In genomic region chr2:116950154-116950553, GRCm38 (mm10) we compare ENCODE assay signal across 18 mouse cellular contexts.
DNase-seq lines count a peak whose midpoint lies in the region; TF ChIP-seq lines count a peak whose summit lies in the region.
"Had no signal": no experiment of that assay in that cellular context is flagged by ENCODE, and none has a peak within 500 bp of the region (broad histone marks: within the 10 kb centered on the region; RNA-seq: fewer than 3 reads in every experiment).

No protein-coding gene starts in this region.

- H3K4me1 ChIP-seq in ES-E14 (ENCODE audit: control insufficient read depth in 2 of 2, insufficient read depth in 2 of 2, low read length in 2 of 2, poor library complexity in 1 of 2), result peaks cover 6 to 8% of the 10 kb centered on the region in 2 experiments; a peak in 3 of 4 replicates
- H3K4me1 ChIP-seq: embryonic facial prominence, embryonic 10.5 days; embryonic facial prominence, embryonic 12.5 days; forebrain, embryonic 13.5 days; forebrain, embryonic 15.5 days had no signal

- in situ Hi-C loops in ES-E14 (cut with MboI; ENCODE audit: low sequenced_read_pairs in 2 of 2, unreplicated experiment in 2 of 2), result no loop called here

- no peaks in the 10 kb centered on the region for H3K36me3 ChIP-seq in ES-E14 (ENCODE audit: control insufficient read depth, insufficient read depth, low read length, poor library complexity, severe bottlenecking)
- H3K36me3 ChIP-seq: embryonic facial prominence, embryonic 10.5 days; embryonic facial prominence, embryonic 12.5 days; forebrain, embryonic 15.5 days had no signal

- no peaks in the 10 kb centered on the region for H3K9me3 ChIP-seq in ES-E14 (ENCODE audit: control insufficient read depth, insufficient read depth, low read depth, low read length)
- H3K9me3 ChIP-seq: embryonic facial prominence, embryonic 10.5 days; embryonic facial prominence, embryonic 12.5 days; forebrain, embryonic 13.5 days; forebrain, embryonic 15.5 days had no signal

- DNase-seq in ES-CJ7 (ENCODE audit: low read depth, low spot score) (peak; percentile 70), ES-E14 (ENCODE audit: low read depth, low spot score) (no peak), ZHBTc4 (ENCODE audit: low read depth, low spot score) (peak; percentile 76)
- DNase-seq in c-Kit-positive CD71-positive TER-119-positive erythroid progenitor cells, embryonic 14.5 days (ENCODE audit: low spot score), result no peak
- DNase-seq in urinary bladder, postnatal 36 days (ENCODE audit: low spot score in 2 of 2), result no peak
- DNase-seq: adrenal gland, adult 2 months; adrenal gland, postnatal 10 days; adrenal gland, postnatal 25 days; cerebellum, adult 11-12 months; cerebellum, adult 2 months; cerebellum, adult 9-10 months; cerebellum, postnatal 10 days; cerebellum, postnatal 25 days; forebrain, postnatal 0 days had no signal

- H3K27ac ChIP-seq in ES-E14 (ENCODE audit: insufficient read depth, low read depth, low read length, poor library complexity, severe bottlenecking), result no peak overlapping the region
- H3K27ac ChIP-seq: embryonic facial prominence, embryonic 10.5 days; embryonic facial prominence, embryonic 12.5 days; forebrain, embryonic 13.5 days; forebrain, embryonic 15.5 days had no signal

- no peak overlapping the region for H3K4me3 ChIP-seq in ES-E14 (ENCODE audit: insufficient read depth in 1 of 2, low read depth in 1 of 2, low read length in 2 of 2, poor library complexity in 1 of 2, severe bottlenecking in 1 of 2)
- H3K4me3 ChIP-seq: embryonic facial prominence, embryonic 10.5 days; embryonic facial prominence, embryonic 12.5 days; forebrain, embryonic 13.5 days; forebrain, embryonic 15.5 days had no signal

- H3K9ac ChIP-seq in ES-E14 (ENCODE audit: insufficient read depth, low read depth, low read length, poor library complexity, severe bottlenecking), result no peak overlapping the region
- H3K9ac ChIP-seq: embryonic facial prominence, embryonic 12.5 days; forebrain, embryonic 13.5 days; forebrain, embryonic 15.5 days; forebrain, postnatal 0 days had no signal

TF ChIP-seq in ES-E14, 5 proteins besides CTCF, POLR2A, EP300 and RAD21:
- TF ChIP-seq HCFC1 (IDR thresholded peaks at IDR 0.05; ENCODE audit: borderline replicate concordance, insufficient read depth, low read length), result no peak
- no peak for TF ChIP-seq ZC3H11A (IDR thresholded peaks at IDR 0.05; ENCODE audit: borderline replicate concordance, low read depth, low read length)
- TF ChIP-seq ZNF384 (IDR thresholded peaks at IDR 0.05; ENCODE audit: low read depth, low read length), result peak; percentile 94
TF ChIP-seq in ES-E14: peak in this region for 1.

Comparison
In these comparisons a context has a peak if more than half of its experiments do, and no peak if none do; other contexts are left out.
1. DNase-seq: peak in ES-CJ7 (single experiment) and ZHBTc4 (single experiment); none in ES-E14 (single experiment), c-Kit-positive CD71-positive TER-119-positive erythroid progenitor cells, embryonic 14.5 days (single experiment) and urinary bladder, postnatal 36 days (0 of 2).